Mouse (Mus musculus): ENCODE results near the gene Zdhhc19. TPM values are rescaled to one million over a fixed set of nuclear protein-coding genes. Genes with fewer than 3 reads are reported as not detected.

Zdhhc19 gene
- total RNA-seq, 2 experiments from 2014 or later, result not detected

- peak; percentile 89 for DNase-seq
- intact Hi-C loops (cut with DNase I), result loop anchor here (2.0 to 5.0 kb wide), 2 partner anchors 237 to 385 kb away; no protein-coding TSS in a partner anchor
- Histone ChIP-seq H3K4me3 (peak overlapping the region; percentile 54), H3K27ac (no peak overlapping the region)
- peak; percentile 99; the same call in 1 of the 2 replicates for TF ChIP-seq CTCF (IDR thresholded peaks at IDR 0.05)
Observed at GRCm38 (mm10) chr16:32499430-32500037, 3.5 kb downstream of the Zdhhc19 start.

- TF ChIP-seq CTCF (IDR thresholded peaks at IDR 0.05), result no peak
- no peak overlapping the region for H3K4me3 ChIP-seq
- intact Hi-C loops (cut with DNase I), result loop anchor here (5.0 kb wide), 1 partner anchor 239 kb away; no protein-coding TSS in a partner anchor
- no peak overlapping the region for H3K27ac ChIP-seq
- DNase-seq, result no peak
Observed at GRCm38 (mm10) chr16:32501459-32501858, 5.4 kb downstream of the Zdhhc19 start.

DNA sequence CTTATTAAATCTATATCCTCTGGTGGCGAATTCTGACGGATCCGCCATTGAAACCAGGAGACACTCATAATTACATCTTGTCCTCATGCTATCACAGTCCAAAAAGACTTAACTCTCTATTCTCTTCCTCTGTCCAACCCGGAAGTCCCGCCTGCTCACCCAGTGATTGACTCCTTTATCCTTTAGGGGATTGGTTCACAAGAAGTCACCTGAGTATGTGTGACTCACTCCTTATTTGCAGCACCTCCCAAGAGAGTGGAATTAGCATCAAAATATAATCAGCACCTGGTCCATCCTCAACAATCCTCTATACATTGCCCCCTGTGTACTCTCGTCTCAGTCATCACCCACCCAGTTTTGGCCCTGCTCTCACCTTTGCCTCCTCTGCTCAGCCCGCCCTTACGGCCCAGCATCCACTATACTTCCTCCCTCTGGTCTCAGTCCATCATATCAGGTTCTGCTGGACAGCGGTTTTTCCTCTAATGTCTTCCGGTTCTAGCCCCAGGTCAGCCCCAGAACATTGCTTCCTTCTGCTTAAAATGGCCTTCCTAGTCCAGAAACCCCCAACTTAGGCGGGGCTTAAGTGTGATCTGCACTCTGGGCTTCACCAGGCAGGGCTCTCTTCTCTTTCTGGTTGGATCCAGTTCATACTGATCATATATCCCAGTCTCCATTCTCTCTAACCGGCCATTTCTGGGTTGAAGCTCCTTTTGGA, 6.7 kb downstream of the Zdhhc19 start:
- no peak overlapping the region for H3K4me3 ChIP-seq
- no peak overlapping the region for H3K27ac ChIP-seq
- TF ChIP-seq CTCF (IDR thresholded peaks at IDR 0.05), result no peak
- DNase-seq, result no peak
- intact Hi-C loops (cut with DNase I), result loop anchor here (5.0 kb wide), 1 partner anchor 240 kb away; no protein-coding TSS in a partner anchor

DNA sequence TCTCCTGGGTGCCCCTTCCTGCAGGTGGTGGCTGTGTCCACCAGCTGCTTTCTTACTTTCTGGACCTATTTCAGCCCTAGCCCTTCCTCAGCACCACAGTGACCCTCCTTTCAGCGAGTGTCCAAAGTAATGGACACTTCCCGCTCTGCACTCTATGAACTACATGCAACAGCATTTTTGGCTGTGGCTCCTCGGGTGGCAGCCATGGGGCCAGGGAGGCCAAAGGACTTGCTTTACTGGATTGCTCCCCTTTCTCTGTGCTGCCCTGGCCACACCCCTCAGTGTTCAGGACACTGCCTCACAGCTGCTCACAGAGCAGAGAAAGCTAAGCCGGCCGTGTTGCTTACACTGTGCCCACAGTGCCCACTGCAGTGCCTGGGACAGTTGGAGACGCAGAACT, 7.6 kb downstream of the Zdhhc19 start:
- no peak for DNase-seq
- intact Hi-C loops (cut with DNase I), result loop anchor here (5.0 kb wide), 1 partner anchor 241 kb away; no protein-coding TSS in a partner anchor

DNA sequence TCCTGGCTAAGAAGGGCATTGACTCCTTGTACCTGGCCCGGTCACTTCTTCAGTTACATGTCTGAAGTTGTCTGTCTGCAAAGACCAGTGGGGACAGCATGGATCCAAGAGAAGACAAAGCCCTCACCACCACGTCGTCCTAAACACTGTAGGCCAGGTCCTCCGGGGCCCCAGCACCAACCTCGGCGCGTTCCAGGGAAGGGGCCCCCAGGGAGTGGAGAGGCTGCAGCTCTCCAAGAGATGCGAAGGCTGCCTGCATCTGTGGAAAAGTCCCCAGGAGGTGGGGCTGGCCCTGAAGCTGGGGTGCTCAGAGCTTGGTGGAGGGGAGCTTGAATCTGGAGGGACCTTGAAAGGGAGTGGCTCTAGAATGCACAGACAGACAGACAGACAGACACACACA, 10.2 kb downstream of the Zdhhc19 start:
- no peak for DNase-seq
- Histone ChIP-seq H3K27ac (no peak overlapping the region), H3K4me3 (no peak overlapping the region)
- no peak for TF ChIP-seq CTCF (IDR thresholded peaks at IDR 0.05)
- intact Hi-C loops (cut with DNase I), result loop anchor here (2.0 to 5.0 kb wide), 2 partner anchors 103 to 131 kb away; partner anchors contain the start of gene Tfrc

More for the DNA sequence above, 7.6 kb downstream of the Zdhhc19 start:
- Histone ChIP-seq H3K4me3 (no peak overlapping the region), H3K27ac (no peak overlapping the region)
- TF ChIP-seq CTCF (IDR thresholded peaks at IDR 0.05), result no peak

DNA sequence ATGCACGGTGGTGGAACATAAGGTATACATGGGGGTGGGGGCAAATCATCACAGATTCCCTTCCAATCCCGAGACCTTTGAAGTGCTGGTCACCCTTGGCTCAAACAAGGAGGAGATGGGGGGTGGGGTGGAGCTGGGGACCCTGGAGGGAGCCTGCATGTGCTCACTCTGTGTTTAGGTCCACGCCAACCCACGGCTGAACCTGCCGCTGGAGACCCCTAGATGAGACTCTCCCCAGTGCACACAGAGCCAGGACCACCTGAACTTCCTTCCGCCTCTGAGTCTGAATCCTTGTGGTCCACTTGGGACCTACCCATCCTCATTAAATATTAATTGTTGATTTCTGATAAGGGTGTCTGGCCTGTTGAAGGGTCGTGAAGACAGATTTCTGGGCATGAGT, 10.8 kb downstream of the Zdhhc19 start:
- no peak for DNase-seq
- no peak for TF ChIP-seq CTCF (IDR thresholded peaks at IDR 0.05)
- no peak overlapping the region for H3K4me3 ChIP-seq
- H3K27ac ChIP-seq, result no peak overlapping the region
- intact Hi-C loops (cut with DNase I), result loop anchor here (2.0 to 5.0 kb wide), 2 partner anchors 102 to 130 kb away; partner anchors contain the start of gene Tfrc

DNA sequence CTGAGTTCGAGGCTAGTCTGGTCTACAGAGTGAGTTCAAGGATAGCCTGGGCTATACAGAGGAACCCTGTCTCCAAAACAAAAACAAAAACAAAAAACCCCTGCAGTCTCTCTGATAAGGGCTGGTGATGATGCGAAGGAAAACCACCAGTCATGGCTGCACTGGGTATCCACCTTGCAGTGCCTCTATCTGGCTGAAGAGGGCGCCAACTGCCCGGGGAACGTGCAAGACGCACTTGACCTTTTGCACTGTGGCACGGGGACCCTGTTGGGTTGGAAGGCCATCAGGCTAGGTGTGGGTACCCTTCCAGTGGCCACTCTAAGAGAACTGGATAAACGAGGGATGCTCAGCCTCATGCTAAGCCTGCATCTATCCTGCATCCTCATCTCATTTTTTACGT, 11.3 kb downstream of the Zdhhc19 start:
- intact Hi-C loops (cut with DNase I), result loop anchor here (2.0 to 5.0 kb wide), 2 partner anchors 101 to 130 kb away; partner anchors contain the start of gene Tfrc
- DNase-seq, result peak; percentile 76
- H3K4me3 ChIP-seq, result no peak overlapping the region
- peak; percentile 95 for TF ChIP-seq CTCF (IDR thresholded peaks at IDR 0.05)
- H3K27ac ChIP-seq, result no peak overlapping the region

- H3K4me3 ChIP-seq, result no peak overlapping the region
- TF ChIP-seq CTCF (IDR thresholded peaks at IDR 0.05), result no peak
- DNase-seq, result no peak
- intact Hi-C loops (cut with DNase I), result loop anchor here (2.0 to 5.0 kb wide), 2 partner anchors 129 to 175 kb away; no protein-coding TSS in a partner anchor
- H3K27ac ChIP-seq, result no peak overlapping the region
Observed at GRCm38 (mm10) chr16:32508035-32508434, 12.0 kb downstream of the Zdhhc19 start.

DNA sequence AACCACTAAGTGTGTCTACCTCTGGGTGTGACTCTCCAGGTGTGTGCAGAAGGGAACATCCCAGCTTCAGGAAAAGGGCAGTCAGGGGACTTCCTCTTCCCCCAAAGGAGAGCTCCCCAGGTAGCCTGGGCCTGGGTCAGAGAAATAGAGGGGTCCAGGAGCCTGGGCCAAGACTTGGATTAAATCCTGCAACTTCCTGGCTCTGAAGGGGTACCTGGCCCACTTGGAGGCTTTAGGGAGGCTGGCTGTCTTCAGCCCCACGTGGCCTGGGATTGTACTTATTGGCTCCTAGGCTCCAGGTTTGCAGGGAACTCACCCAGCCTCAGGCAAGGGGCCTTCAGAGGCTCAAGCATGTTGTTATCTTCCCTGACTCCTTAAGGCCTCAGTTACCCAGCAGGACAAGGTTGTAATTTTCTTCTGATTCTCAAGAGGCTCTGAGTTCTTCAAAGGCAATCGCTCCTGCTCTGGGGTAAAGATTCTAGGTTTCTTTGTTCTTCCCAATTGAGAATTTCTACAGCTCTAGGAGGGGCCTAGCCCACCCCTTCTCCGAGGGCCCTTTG, 12.5 kb downstream of the Zdhhc19 start:
- H3K27ac ChIP-seq, result peak overlapping the region; percentile 68

GRCm38 (mm10) chr16:32509066-32509942, 13.2 kb downstream of the Zdhhc19 start:
- DNase-seq, result peak; percentile 48
- intact Hi-C loops (cut with DNase I), result loop anchor here (2.0 to 5.0 kb wide), 2 partner anchors 128 to 173 kb away; no protein-coding TSS in a partner anchor
- TF ChIP-seq CTCF (IDR thresholded peaks at IDR 0.05), result peak; percentile 7; the same call in 1 of the 2 replicates
- no peak overlapping the region for H3K4me3 ChIP-seq
- H3K27ac ChIP-seq, result peak overlapping the region; percentile 68

More for the DNA sequence above, 12.5 kb downstream of the Zdhhc19 start:
- no peak for DNase-seq
- no peak overlapping the region for H3K4me3 ChIP-seq
- intact Hi-C loops (cut with DNase I), result loop anchor here (2.0 to 5.0 kb wide), 2 partner anchors 129 to 174 kb away; no protein-coding TSS in a partner anchor
- no peak for TF ChIP-seq CTCF (IDR thresholded peaks at IDR 0.05)

GRCm38 (mm10) chr16:32510399-32511337, 14.6 kb downstream of the Zdhhc19 start:
- intact Hi-C loops (cut with DNase I), result no loop called here
- H3K4me3 ChIP-seq, result no peak overlapping the region
- no peak for DNase-seq
- H3K27ac ChIP-seq, result peak overlapping the region; percentile 68; the same call in 1 of the 2 replicates
- no peak for TF ChIP-seq CTCF (IDR thresholded peaks at IDR 0.05)
